Mouse (Mus musculus) liver, embryonic 13.5 days (tissue): ENCODE measurements around the gene Aldh8a1. TPM values are rescaled to one million over a fixed set of nuclear protein-coding genes. Genes with fewer than 3 reads are reported as not detected.

Source experiments
- ATAC-seq: fragments of 200-750 bp; cut with Nextera tagmentation; 2 replicates; pipeline ENCODE4 v1.8.0; 2017; ENCODE audit warnings: low read depth, mild to moderate bottlenecking, moderate number of reproducible peaks, moderate library complexity
- DNase-seq: peaks from one replicate; pipeline ENCODE4 v3.0.0; 2022
- H3K27ac ChIP-seq: fragments of 300-500 bp; sonication (generic); 2 replicates; pipeline ENCODE4 v1.5.1; 2015; ENCODE audit warnings: moderate library complexity, mild to moderate bottlenecking, inconsistent platforms
- H3K27me3 ChIP-seq: fragments of 300-500 bp; sonication (generic); 2 replicates; pipeline ENCODE4 v1.6.1; 2015; ENCODE audit warnings: mild to moderate bottlenecking, inconsistent platforms
- H3K36me3 ChIP-seq: fragments of 300-500 bp; sonication (generic); 2 replicates; pipeline ENCODE4 v1.6.1; 2015; ENCODE audit warnings: mild to moderate bottlenecking, inconsistent platforms
- H3K4me1 ChIP-seq: fragments of 300-500 bp; sonication (generic); replicated peaks from 2 replicates; pipeline ENCODE4 v1.6.1; 2015; ENCODE audit warnings: inconsistent platforms
- H3K4me2 ChIP-seq: fragments of 300-500 bp; sonication (generic); 2 replicates; pipeline ENCODE4 v1.6.1; 2015; ENCODE audit warnings: inconsistent platforms, mild to moderate bottlenecking, moderate library complexity
- H3K4me3 ChIP-seq: fragments of 300-500 bp; sonication (generic); replicated peaks from 2 replicates; pipeline ENCODE4 v1.5.1; 2015; ENCODE audit warnings: mild to moderate bottlenecking, inconsistent platforms
- H3K9ac ChIP-seq: fragments of 300-500 bp; sonication (generic); 2 replicates; pipeline ENCODE4 v1.6.1; 2015; ENCODE audit warnings: mild to moderate bottlenecking, inconsistent platforms
- H3K9me3 ChIP-seq: fragments of 300-500 bp; sonication (generic); replicated peaks from 2 replicates; pipeline ENCODE4 v1.6.1; 2016; ENCODE audit warnings: inconsistent platforms
- WGBS: fragments of 180-500 bp; shearing (Covaris S2); methylation state at CpG from one replicate; pipeline ENCODE4 v1.1.7; 2015; ENCODE audit not compliant: insufficient replicate concordance; 5-methylcytosine and 5-hydroxymethylcytosine counted together
- polyA plus RNA-seq: library from polyadenylated mRNA; unstranded; fragments of >200 nt; fragmentation: Nextera tagmentation; extraction: Ambion mirVana; gene quantifications from 2 replicates; pipeline ENCODE4 v1.2.1, GENCODE M21; 2015

Aldh8a1 gene
- polyA plus RNA-seq, 1 experiment from 2014 or later, result 10.8 TPM

DNA sequence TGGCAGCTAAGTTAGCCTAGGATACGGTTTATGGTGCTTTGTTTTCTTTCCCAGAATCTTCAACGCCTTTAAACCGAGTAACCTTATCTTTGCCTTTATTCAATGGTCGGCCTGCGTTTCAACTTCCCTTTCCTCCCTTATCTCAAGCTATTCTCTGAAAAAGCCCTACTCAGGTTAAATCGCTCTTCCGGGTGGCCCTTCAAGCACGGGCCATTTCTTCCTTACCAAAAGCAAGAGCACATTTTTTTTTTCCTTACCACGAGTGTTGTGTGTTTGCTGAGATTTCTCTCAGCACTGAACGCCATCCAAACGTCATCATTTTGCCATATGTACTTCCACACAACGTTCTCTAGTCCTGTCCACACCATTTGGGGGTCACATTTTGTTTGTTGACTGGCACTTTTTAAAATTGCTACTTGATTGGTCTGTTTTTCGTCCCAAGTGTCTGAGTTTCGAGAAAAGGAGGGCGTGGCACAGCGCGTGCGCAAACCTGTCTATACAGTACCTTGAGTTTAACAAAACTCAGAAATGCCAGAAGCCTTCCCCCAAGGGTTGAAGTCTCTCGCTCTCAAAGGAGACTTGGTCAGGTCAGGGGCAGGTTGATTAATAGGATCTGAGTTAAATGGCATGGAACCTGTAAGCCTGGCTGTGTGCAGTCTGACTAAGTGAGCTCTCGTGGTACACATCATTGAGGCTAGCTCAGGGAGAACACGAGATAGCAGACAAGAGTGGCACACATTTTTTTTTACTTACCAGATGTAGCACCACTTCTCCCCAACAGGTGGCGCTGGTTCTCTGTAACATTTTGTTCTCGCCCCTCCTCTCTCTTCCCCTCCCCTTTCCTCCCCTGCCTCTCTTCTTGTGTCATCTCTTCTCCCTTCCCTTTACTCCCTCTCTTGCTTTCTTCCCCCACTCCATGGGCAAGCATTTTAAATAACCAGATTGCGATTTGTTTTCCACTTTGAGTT, 43.6 kb downstream of the Aldh8a1 start:
- Histone ChIP-seq H3K36me3 (no peaks in the 10 kb centered on the region), H3K9ac (no peak overlapping the region), H3K4me2 (no peak overlapping the region), H3K9me3 (no peaks in the 10 kb centered on the region), H3K27ac (no peak overlapping the region), H3K4me1 (peaks cover 13% of the 10 kb centered on the region), H3K4me3 (no peak overlapping the region), H3K27me3 (no peaks in the 10 kb centered on the region)
- DNase-seq (no peak), ATAC-seq (peak; percentile 23; the same call in 1 of the 2 replicates)
- 26% methylated on average over 24 of the region's 24 CpGs for WGBS

DNA sequence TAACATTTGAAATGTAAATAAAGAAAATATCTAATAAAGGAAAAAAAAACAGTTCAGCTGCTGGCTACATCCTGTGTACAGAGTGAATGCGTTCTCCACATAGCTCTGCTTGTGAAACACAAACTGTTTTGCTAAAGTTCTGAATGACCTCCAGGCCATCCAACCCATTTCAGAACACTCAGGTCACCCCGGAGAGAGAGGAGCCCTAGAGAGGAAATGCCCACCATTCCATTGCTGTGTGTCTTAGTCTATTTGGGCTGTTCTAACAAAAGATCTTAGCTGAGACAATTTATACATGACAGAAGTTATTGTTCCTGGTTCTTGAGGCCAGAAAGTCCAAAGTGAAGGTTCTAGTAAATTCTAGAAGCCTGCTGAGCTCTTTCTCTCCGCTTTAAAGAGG, 49.4 kb downstream of the Aldh8a1 start:
- H3K4me1 ChIP-seq, result no peaks in the 10 kb centered on the region
- H3K4me3 ChIP-seq, result no peak overlapping the region
- H3K4me2 ChIP-seq, result no peak overlapping the region
- H3K36me3 ChIP-seq, result no peaks in the 10 kb centered on the region
- H3K27ac ChIP-seq, result no peak overlapping the region
- no peak for DNase-seq
- no peaks in the 10 kb centered on the region for H3K27me3 ChIP-seq
- ATAC-seq, result no peak
- WGBS, result 55% methylated on average over 3 of the region's 3 CpGs
- no peak overlapping the region for H3K9ac ChIP-seq
- no peaks in the 10 kb centered on the region for H3K9me3 ChIP-seq

DNA sequence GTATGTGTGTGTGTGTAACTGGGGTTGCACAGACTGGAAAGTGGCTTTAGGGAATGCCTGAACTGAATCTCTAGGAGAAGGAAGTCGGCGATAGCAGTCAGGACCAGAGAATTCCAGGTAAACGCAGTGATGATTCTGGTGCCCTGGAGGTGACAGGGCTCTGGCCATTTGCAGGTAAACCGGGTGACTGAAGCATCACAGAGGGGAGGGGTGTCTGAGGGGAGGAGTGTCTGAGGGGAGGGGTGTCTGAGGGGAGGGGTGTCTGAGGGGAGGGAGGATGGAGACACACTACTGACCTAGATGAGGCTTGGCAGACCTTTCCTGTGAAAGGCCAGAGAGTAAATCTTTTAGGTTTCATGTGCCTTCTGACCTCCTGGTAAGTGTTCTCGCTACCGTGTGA, 50.9 kb downstream of the Aldh8a1 start:
- Histone ChIP-seq H3K27me3 (no peaks in the 10 kb centered on the region), H3K27ac (no peak overlapping the region), H3K4me3 (no peak overlapping the region), H3K4me2 (no peak overlapping the region), H3K9me3 (no peaks in the 10 kb centered on the region), H3K36me3 (no peaks in the 10 kb centered on the region), H3K4me1 (no peaks in the 10 kb centered on the region), H3K9ac (no peak overlapping the region)
- ATAC-seq, result no peak
- WGBS, result 66% methylated on average over 6 of the region's 6 CpGs
- no peak for DNase-seq

DNA sequence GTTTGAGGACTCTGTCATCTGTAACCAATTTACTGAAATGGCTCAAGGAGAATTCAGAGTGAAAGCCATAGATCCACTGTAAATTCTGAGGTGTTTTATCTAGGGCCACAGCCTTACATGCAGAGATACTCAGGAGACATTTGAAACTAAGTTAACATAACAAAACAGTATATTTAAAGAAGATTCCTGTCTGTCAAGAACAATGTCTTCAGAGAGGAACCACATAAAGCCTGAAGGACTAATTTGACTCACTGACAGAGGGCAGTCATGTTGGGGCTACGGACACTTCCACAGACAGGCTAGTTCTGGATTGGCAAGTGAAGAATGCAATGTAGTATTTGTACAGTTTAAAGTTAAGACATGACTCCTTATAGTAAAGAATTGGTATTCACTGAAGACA, 62.2 kb downstream of the Aldh8a1 start:
- no peaks in the 10 kb centered on the region for H3K36me3 ChIP-seq
- H3K27ac ChIP-seq, result no peak overlapping the region
- DNase-seq (no peak), ATAC-seq (no peak)
- no peak overlapping the region for H3K4me2 ChIP-seq
- 69% methylated on average over 1 of the region's 1 CpGs for WGBS
- peaks cover 18% of the 10 kb centered on the region for H3K4me1 ChIP-seq
- no peaks in the 10 kb centered on the region for H3K27me3 ChIP-seq
- H3K9ac ChIP-seq, result no peak overlapping the region
- H3K9me3 ChIP-seq, result no peaks in the 10 kb centered on the region
- no peak overlapping the region for H3K4me3 ChIP-seq

- Histone ChIP-seq H3K9me3 (no peaks in the 10 kb centered on the region), H3K4me3 (no peak overlapping the region), H3K27me3 (no peaks in the 10 kb centered on the region), H3K27ac (no peak overlapping the region), H3K36me3 (no peaks in the 10 kb centered on the region), H3K4me2 (no peak overlapping the region), H3K9ac (no peak overlapping the region), H3K4me1 (peaks cover 20% of the 10 kb centered on the region)
- no peak for ATAC-seq
- 60% methylated on average over 4 of the region's 4 CpGs for WGBS
- no peak for DNase-seq
Measured at GRCm38 (mm10) chr10:21441020-21441419, 63.9 kb downstream of the Aldh8a1 start.

DNA sequence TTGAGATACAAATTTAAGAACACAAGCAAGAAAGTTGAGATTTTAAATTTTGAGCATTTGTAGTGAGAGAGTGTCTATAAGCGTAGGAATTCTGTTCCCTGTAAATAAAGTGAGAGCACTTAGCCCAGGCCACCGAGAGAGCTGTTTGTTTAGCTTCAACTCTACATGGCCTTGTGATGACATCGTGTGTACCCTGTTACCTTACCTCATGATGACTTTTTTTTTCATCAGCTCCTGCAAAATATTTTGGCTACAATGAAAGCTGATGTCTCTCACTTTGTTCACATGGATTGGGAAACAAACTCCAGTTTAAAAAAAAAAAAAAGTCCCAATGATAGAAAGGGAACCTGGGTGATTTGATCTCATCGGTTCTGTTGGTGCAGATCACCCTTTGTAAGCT, 64.6 kb downstream of the Aldh8a1 start:
- H3K9ac ChIP-seq, result no peak overlapping the region
- ATAC-seq (no peak), DNase-seq (no peak)
- no peaks in the 10 kb centered on the region for H3K36me3 ChIP-seq
- H3K4me2 ChIP-seq, result no peak overlapping the region
- 49% methylated on average over 4 of the region's 4 CpGs for WGBS
- H3K9me3 ChIP-seq, result no peaks in the 10 kb centered on the region
- no peak overlapping the region for H3K4me3 ChIP-seq
- H3K27me3 ChIP-seq, result no peaks in the 10 kb centered on the region
- no peak overlapping the region for H3K27ac ChIP-seq
- peaks cover 20% of the 10 kb centered on the region for H3K4me1 ChIP-seq

DNA sequence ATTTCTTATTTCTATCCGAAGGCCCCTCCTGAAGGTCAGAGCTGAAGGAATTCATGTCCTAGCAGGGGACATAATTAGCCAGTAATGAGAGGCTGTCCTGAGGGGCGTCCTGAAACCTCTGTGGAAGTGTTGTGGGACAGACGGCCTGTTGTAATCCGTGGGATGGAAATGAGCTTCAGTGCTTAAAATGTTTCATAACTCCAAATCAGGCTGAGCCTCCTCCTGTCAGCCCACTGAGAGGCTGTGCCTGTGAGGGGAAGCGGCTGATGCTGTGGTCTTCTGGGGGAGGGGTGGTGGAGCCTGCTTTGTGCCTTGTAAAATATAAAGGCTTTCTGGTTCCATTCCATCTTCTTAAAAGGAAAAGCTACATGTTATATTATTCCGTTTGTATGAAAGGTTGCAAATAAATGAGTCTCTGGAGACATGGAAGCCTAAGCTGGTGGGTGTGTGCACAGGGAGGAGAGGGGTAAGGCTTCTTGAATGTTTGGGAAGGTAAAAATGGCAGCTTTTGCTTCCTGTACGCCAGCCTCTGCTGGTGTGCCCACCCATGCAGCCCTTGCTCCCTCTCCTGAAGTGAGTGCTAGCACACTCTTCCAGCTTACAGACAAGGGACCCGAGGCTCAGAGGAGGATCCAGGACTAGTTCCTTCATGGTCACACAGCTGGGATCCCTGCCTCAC, 66.7 kb downstream of the Aldh8a1 start:
- Histone ChIP-seq H3K27ac (peak overlapping the region; percentile 62), H3K27me3 (no peaks in the 10 kb centered on the region), H3K9me3 (no peaks in the 10 kb centered on the region), H3K36me3 (no peaks in the 10 kb centered on the region), H3K9ac (no peak overlapping the region), H3K4me3 (no peak overlapping the region), H3K4me1 (peaks cover 20% of the 10 kb centered on the region), H3K4me2 (no peak overlapping the region)
- WGBS, result 49% methylated on average over 8 of the region's 8 CpGs
- ATAC-seq (no peak), DNase-seq (no peak)

GRCm38 (mm10) chr10:21444410-21444809, 67.3 kb downstream of the Aldh8a1 start:
- H3K27ac ChIP-seq, result peak overlapping the region; percentile 62; the same call in 1 of the 2 replicates
- H3K27me3 ChIP-seq, result no peaks in the 10 kb centered on the region
- no peaks in the 10 kb centered on the region for H3K9me3 ChIP-seq
- H3K36me3 ChIP-seq, result no peaks in the 10 kb centered on the region
- H3K4me2 ChIP-seq, result no peak overlapping the region
- H3K4me3 ChIP-seq, result no peak overlapping the region
- no peak overlapping the region for H3K9ac ChIP-seq
- ATAC-seq (peak; percentile 81), DNase-seq (no peak)
- 48% methylated on average over 9 of the region's 9 CpGs for WGBS
- peaks cover 20% of the 10 kb centered on the region for H3K4me1 ChIP-seq

Other genes starting within 250 kb of the Aldh8a1 start
- gene Myb, start 216.3 kb upstream of the Aldh8a1 start, polyA plus RNA-seq, result 15.0 and 20.3 TPM in 2 replicates
- 67.3 and 81.0 TPM in 2 replicates for gene Hbs1l, start 81.3 kb upstream of the Aldh8a1 start, polyA plus RNA-seq
- gene 1700020N01Rik, start 215.9 kb downstream of the Aldh8a1 start, polyA plus RNA-seq, result not detected in 2 replicates